Mouse (Mus musculus): ENCODE data around the gene Pask. TPM values are rescaled to one million over a fixed set of nuclear protein-coding genes. Genes with fewer than 3 reads are reported as not detected.

Pask gene
- polyA plus RNA-seq, 1 experiment, result not detected

- no peaks in the 10 kb centered on the region for H3K4me1 ChIP-seq (ENCODE audit: control insufficient read depth, insufficient read depth, low read length)
- no peak overlapping the region for H3K4me3 ChIP-seq (ENCODE audit: insufficient read depth, low read depth, low read length)
- H3K27ac ChIP-seq (ENCODE audit: insufficient read depth, low read depth, low read length), result no peak overlapping the region
- 68% methylated on average over 8 of the region's 8 CpGs for WGBS
- TF ChIP-seq POLR2A (IDR thresholded peaks at IDR 0.05; ENCODE audit: insufficient read depth, low read depth, low read length) (no peak), CTCF (IDR thresholded peaks at IDR 0.05; ENCODE audit: insufficient read depth, low read depth, low read length) (no peak)
Measured at GRCm38 (mm10) chr1:93292006-93292405, 51.3 kb downstream of the Pask start.

GRCm38 (mm10) chr1:93291591-93291990 lies 51.7 kb downstream of the Pask start:
- TF ChIP-seq POLR2A (IDR thresholded peaks at IDR 0.05; ENCODE audit: insufficient read depth, low read depth, low read length), result no peak
- no peak for TF ChIP-seq CTCF (IDR thresholded peaks at IDR 0.05; ENCODE audit: insufficient read depth, low read depth, low read length)
- H3K4me3 ChIP-seq (ENCODE audit: insufficient read depth, low read depth, low read length), result no peak overlapping the region
- H3K4me1 ChIP-seq (ENCODE audit: control insufficient read depth, insufficient read depth, low read length), result no peaks in the 10 kb centered on the region
- WGBS, result 96% methylated on average over 1 of the region's 1 CpGs
- H3K27ac ChIP-seq (ENCODE audit: insufficient read depth, low read depth, low read length), result no peak overlapping the region

- no peak for TF ChIP-seq POLR2A (IDR thresholded peaks at IDR 0.05; ENCODE audit: insufficient read depth, low read depth, low read length)
- no peak for TF ChIP-seq CTCF (IDR thresholded peaks at IDR 0.05; ENCODE audit: insufficient read depth, low read depth, low read length)
- Histone ChIP-seq H3K27ac (ENCODE audit: insufficient read depth, low read depth, low read length) (no peak overlapping the region), H3K4me3 (ENCODE audit: insufficient read depth, low read depth, low read length) (no peak overlapping the region), H3K4me1 (ENCODE audit: control insufficient read depth, insufficient read depth, low read length) (no peaks in the 10 kb centered on the region)
- 85% methylated on average over 4 of the region's 4 CpGs for WGBS
Measured at GRCm38 (mm10) chr1:93290956-93291355, 52.3 kb downstream of the Pask start.

GRCm38 (mm10) chr1:93289678-93290214 lies 53.5 kb downstream of the Pask start:
- no peaks in the 10 kb centered on the region for H3K4me1 ChIP-seq (ENCODE audit: control insufficient read depth, insufficient read depth, low read length)
- no peak overlapping the region for H3K4me3 ChIP-seq (ENCODE audit: insufficient read depth, low read depth, low read length)
- H3K27ac ChIP-seq (ENCODE audit: insufficient read depth, low read depth, low read length), result no peak overlapping the region
- 68% methylated on average over 3 of the region's 3 CpGs for WGBS
- no peak for TF ChIP-seq POLR2A (IDR thresholded peaks at IDR 0.05; ENCODE audit: insufficient read depth, low read depth, low read length)
- no peak for TF ChIP-seq CTCF (IDR thresholded peaks at IDR 0.05; ENCODE audit: insufficient read depth, low read depth, low read length)

GRCm38 (mm10) chr1:93277041-93277440 lies 66.2 kb downstream of the Pask start:
- Histone ChIP-seq H3K4me1 (ENCODE audit: control insufficient read depth, insufficient read depth, low read length) (peaks cover 4% of the 10 kb centered on the region; the same call in 1 of the 2 replicates), H3K4me3 (ENCODE audit: insufficient read depth, low read depth, low read length) (no peak overlapping the region), H3K27ac (ENCODE audit: insufficient read depth, low read depth, low read length) (no peak overlapping the region)
- WGBS, result 85% methylated on average over 7 of the region's 7 CpGs
- TF ChIP-seq CTCF (IDR thresholded peaks at IDR 0.05; ENCODE audit: insufficient read depth, low read depth, low read length), result no peak
- no peak for TF ChIP-seq POLR2A (IDR thresholded peaks at IDR 0.05; ENCODE audit: insufficient read depth, low read depth, low read length)

DNA sequence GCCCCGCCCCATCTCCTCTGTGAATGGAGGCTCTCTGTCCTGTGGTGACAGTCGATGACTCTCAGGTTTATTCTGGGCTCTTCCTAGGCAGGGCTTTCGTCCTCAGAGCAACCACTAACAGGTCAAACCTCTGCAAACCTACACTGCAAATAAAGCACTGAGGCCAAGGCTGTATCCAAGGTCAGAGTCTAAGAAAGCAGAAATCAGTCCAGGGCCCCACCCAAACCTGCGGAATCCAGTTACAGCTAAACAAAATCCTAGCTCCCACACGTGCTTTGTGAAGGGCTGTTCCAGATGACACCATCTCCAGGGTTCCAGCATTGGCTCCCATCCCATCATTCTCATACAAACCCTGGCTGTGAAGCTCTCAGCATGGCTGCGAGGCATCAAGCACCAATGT lies 67.7 kb downstream of the Pask start:
- no peak for TF ChIP-seq CTCF (IDR thresholded peaks at IDR 0.05; ENCODE audit: insufficient read depth, low read depth, low read length)
- TF ChIP-seq POLR2A (IDR thresholded peaks at IDR 0.05; ENCODE audit: insufficient read depth, low read depth, low read length), result no peak
- H3K4me3 ChIP-seq (ENCODE audit: insufficient read depth, low read depth, low read length), result no peak overlapping the region
- WGBS, result 82% methylated on average over 6 of the region's 6 CpGs
- no peak overlapping the region for H3K27ac ChIP-seq (ENCODE audit: insufficient read depth, low read depth, low read length)
- peaks cover 4% of the 10 kb centered on the region; the same call in 1 of the 2 replicates for H3K4me1 ChIP-seq (ENCODE audit: control insufficient read depth, insufficient read depth, low read length)

DNA sequence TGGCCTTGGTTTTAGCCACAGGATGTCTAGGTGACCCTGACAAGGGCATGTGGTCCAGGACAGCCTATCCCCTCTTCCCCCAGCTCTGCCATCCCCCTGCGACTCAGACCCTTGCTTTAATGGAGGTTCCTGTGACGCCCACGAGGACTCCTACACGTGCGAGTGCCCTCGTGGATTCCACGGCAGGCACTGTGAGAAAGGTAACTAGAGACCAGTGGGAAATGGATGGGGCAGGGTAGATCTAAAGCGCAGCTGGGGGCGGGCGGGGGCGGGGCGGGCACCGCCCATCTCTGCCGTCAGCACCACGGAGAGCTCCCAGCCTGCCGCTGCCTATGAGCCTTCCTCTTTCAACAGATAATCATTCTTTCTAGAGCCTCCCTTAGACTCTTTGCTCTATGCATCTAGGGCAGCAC lies 70.9 kb downstream of the Pask start:
- Histone ChIP-seq H3K27ac (ENCODE audit: insufficient read depth, low read depth, low read length) (no peak overlapping the region), H3K4me3 (ENCODE audit: insufficient read depth, low read depth, low read length) (no peak overlapping the region), H3K4me1 (ENCODE audit: control insufficient read depth, insufficient read depth, low read length) (peaks cover 4% of the 10 kb centered on the region; the same call in 1 of the 2 replicates)
- 9% methylated on average over 16 of the region's 16 CpGs for WGBS
- TF ChIP-seq POLR2A (IDR thresholded peaks at IDR 0.05; ENCODE audit: insufficient read depth, low read depth, low read length), result no peak
- TF ChIP-seq CTCF (IDR thresholded peaks at IDR 0.05; ENCODE audit: insufficient read depth, low read depth, low read length), result no peak

DNA sequence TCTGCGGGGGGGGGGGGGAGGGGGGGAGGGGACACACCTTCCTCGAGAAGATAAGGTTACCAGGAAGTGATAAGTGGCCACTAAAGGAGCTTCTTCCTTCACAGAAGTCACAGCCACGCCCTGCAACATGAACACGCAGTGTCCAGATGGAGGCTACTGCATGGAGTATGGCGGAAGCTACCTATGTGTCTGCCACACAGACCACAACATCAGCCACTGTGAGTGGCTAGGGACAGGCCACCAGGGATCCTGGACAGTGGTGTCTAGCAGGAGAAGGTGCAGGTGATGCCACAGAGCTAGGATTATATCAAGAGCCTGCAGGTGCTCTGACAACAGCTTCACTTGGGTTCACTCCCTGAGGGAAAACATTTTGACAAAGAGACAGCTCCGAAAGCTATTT lies 71.5 kb downstream of the Pask start:
- WGBS, result 79% methylated on average over 6 of the region's 6 CpGs
- peaks cover 4% of the 10 kb centered on the region; the same call in 1 of the 2 replicates for H3K4me1 ChIP-seq (ENCODE audit: control insufficient read depth, insufficient read depth, low read length)
- TF ChIP-seq CTCF (IDR thresholded peaks at IDR 0.05; ENCODE audit: insufficient read depth, low read depth, low read length), result no peak
- no peak for TF ChIP-seq POLR2A (IDR thresholded peaks at IDR 0.05; ENCODE audit: insufficient read depth, low read depth, low read length)
- no peak overlapping the region for H3K27ac ChIP-seq (ENCODE audit: insufficient read depth, low read depth, low read length)
- H3K4me3 ChIP-seq (ENCODE audit: insufficient read depth, low read depth, low read length), result no peak overlapping the region

- TF ChIP-seq CTCF (IDR thresholded peaks at IDR 0.05; ENCODE audit: insufficient read depth, low read depth, low read length) (no peak), POLR2A (IDR thresholded peaks at IDR 0.05; ENCODE audit: insufficient read depth, low read depth, low read length) (no peak)
- peaks cover 4% of the 10 kb centered on the region; the same call in 1 of the 2 replicates for H3K4me1 ChIP-seq (ENCODE audit: control insufficient read depth, insufficient read depth, low read length)
- no peak overlapping the region for H3K27ac ChIP-seq (ENCODE audit: insufficient read depth, low read depth, low read length)
- no peak overlapping the region for H3K4me3 ChIP-seq (ENCODE audit: insufficient read depth, low read depth, low read length)
- WGBS, result 82% methylated on average over 3 of the region's 3 CpGs
Measured at GRCm38 (mm10) chr1:93270516-93271240, 72.6 kb downstream of the Pask start.

All from olfactory bulb, adult 2 months (tissue).